Mouse (Mus musculus): ENCODE data around the gene Mast4. TPM values are rescaled to one million over a fixed set of nuclear protein-coding genes. Genes with fewer than 3 reads are reported as not detected.

The Mast4 gene
- polyA plus RNA-seq, 1 experiment from 2014 or later: 18.9 TPM

- Histone ChIP-seq H3K36me3 (ENCODE audit: control insufficient read depth, insufficient read depth, low read length) (no peaks in the 10 kb centered on the region), H3K4me3 (ENCODE audit: low read depth, low read length) (no peak overlapping the region), H3K9ac (ENCODE audit: low read length) (no peak overlapping the region), H3K9me3 (ENCODE audit: control insufficient read depth, low read length) (no peaks in the 10 kb centered on the region), H3K27ac (replicated peaks; ENCODE audit: low read depth, low read length) (no peak overlapping the region), H3K4me1 (ENCODE audit: control insufficient read depth, insufficient read depth, low read length) (no peaks in the 10 kb centered on the region), H3K4me2 (ENCODE audit: low read depth, severe bottlenecking) (no peak overlapping the region), H3K27me3 (ENCODE audit: control insufficient read depth, insufficient read depth, low read length) (no peaks in the 10 kb centered on the region)
- 83% methylated on average over 5 of the region's 5 CpGs for WGBS
- ATAC-seq (ENCODE audit: insufficient number of reproducible peaks, low FRiP score, low TSS enrichment, low read depth): no peak
- no peak for DNase-seq (ENCODE audit: low spot score)
Measured at GRCm38 (mm10) chr13:102973853-102974252, 360.4 kb downstream of the Mast4 start.

GRCm38 (mm10) chr13:102963471-102963870 lies 370.8 kb downstream of the Mast4 start:
- no peaks in the 10 kb centered on the region for H3K27me3 ChIP-seq (ENCODE audit: control insufficient read depth, insufficient read depth, low read length)
- H3K36me3 ChIP-seq (ENCODE audit: control insufficient read depth, insufficient read depth, low read length): no peaks in the 10 kb centered on the region
- H3K27ac ChIP-seq (replicated peaks; ENCODE audit: low read depth, low read length): no peak overlapping the region
- H3K9me3 ChIP-seq (ENCODE audit: control insufficient read depth, low read length): no peaks in the 10 kb centered on the region
- 94% methylated on average over 6 of the region's 6 CpGs for WGBS
- ATAC-seq (ENCODE audit: insufficient number of reproducible peaks, low FRiP score, low TSS enrichment, low read depth): no peak
- H3K4me3 ChIP-seq (ENCODE audit: low read depth, low read length): no peak overlapping the region
- H3K9ac ChIP-seq (ENCODE audit: low read length): no peak overlapping the region
- DNase-seq (ENCODE audit: low spot score): no peak
- H3K4me2 ChIP-seq (ENCODE audit: low read depth, severe bottlenecking): no peak overlapping the region
- H3K4me1 ChIP-seq (ENCODE audit: control insufficient read depth, insufficient read depth, low read length): no peaks in the 10 kb centered on the region

GRCm38 (mm10) chr13:102958273-102959270 lies 375.7 kb downstream of the Mast4 start:
- ATAC-seq (ENCODE audit: insufficient number of reproducible peaks, low FRiP score, low TSS enrichment, low read depth) (no peak), DNase-seq (ENCODE audit: low spot score) (no peak)
- Histone ChIP-seq H3K27ac (replicated peaks; ENCODE audit: low read depth, low read length) (no peak overlapping the region), H3K36me3 (ENCODE audit: control insufficient read depth, insufficient read depth, low read length) (no peaks in the 10 kb centered on the region), H3K4me2 (ENCODE audit: low read depth, severe bottlenecking) (peak overlapping the region; percentile 15), H3K4me1 (ENCODE audit: control insufficient read depth, insufficient read depth, low read length) (no peaks in the 10 kb centered on the region), H3K9me3 (ENCODE audit: control insufficient read depth, low read length) (no peaks in the 10 kb centered on the region), H3K4me3 (ENCODE audit: low read depth, low read length) (no peak overlapping the region), H3K9ac (ENCODE audit: low read length) (no peak overlapping the region), H3K27me3 (ENCODE audit: control insufficient read depth, insufficient read depth, low read length) (no peaks in the 10 kb centered on the region)
- WGBS: 51% methylated on average over 19 of the region's 19 CpGs

- DNase-seq (ENCODE audit: low spot score): peak; percentile 32
- peak overlapping the region; percentile 15 for H3K4me2 ChIP-seq (ENCODE audit: low read depth, severe bottlenecking)
- 7% methylated on average over 15 of the region's 15 CpGs for WGBS
- ATAC-seq (ENCODE audit: insufficient number of reproducible peaks, low FRiP score, low TSS enrichment, low read depth): no peak
- H3K4me3 ChIP-seq (ENCODE audit: low read depth, low read length): no peak overlapping the region
- no peak overlapping the region for H3K9ac ChIP-seq (ENCODE audit: low read length)
- H3K27ac ChIP-seq (replicated peaks; ENCODE audit: low read depth, low read length): no peak overlapping the region
- H3K9me3 ChIP-seq (ENCODE audit: control insufficient read depth, low read length): no peaks in the 10 kb centered on the region
- H3K4me1 ChIP-seq (ENCODE audit: control insufficient read depth, insufficient read depth, low read length): no peaks in the 10 kb centered on the region
- H3K27me3 ChIP-seq (ENCODE audit: control insufficient read depth, insufficient read depth, low read length): no peaks in the 10 kb centered on the region
- H3K36me3 ChIP-seq (ENCODE audit: control insufficient read depth, insufficient read depth, low read length): no peaks in the 10 kb centered on the region
Measured at GRCm38 (mm10) chr13:102957508-102958272, 376.6 kb downstream of the Mast4 start.

- WGBS: 87% methylated on average over 2 of the region's 2 CpGs
- ATAC-seq (ENCODE audit: insufficient number of reproducible peaks, low FRiP score, low TSS enrichment, low read depth) (no peak), DNase-seq (ENCODE audit: low spot score) (no peak)
Measured at GRCm38 (mm10) chr13:102955506-102955905, 378.8 kb downstream of the Mast4 start.

GRCm38 (mm10) chr13:102949756-102950155 lies 384.5 kb downstream of the Mast4 start:
- Histone ChIP-seq H3K9ac (ENCODE audit: low read length) (no peak overlapping the region), H3K27ac (replicated peaks; ENCODE audit: low read depth, low read length) (no peak overlapping the region), H3K36me3 (ENCODE audit: control insufficient read depth, insufficient read depth, low read length) (no peaks in the 10 kb centered on the region), H3K4me2 (ENCODE audit: low read depth, severe bottlenecking) (no peak overlapping the region), H3K4me1 (ENCODE audit: control insufficient read depth, insufficient read depth, low read length) (no peaks in the 10 kb centered on the region), H3K27me3 (ENCODE audit: control insufficient read depth, insufficient read depth, low read length) (no peaks in the 10 kb centered on the region), H3K9me3 (ENCODE audit: control insufficient read depth, low read length) (no peaks in the 10 kb centered on the region), H3K4me3 (ENCODE audit: low read depth, low read length) (no peak overlapping the region)
- ATAC-seq (ENCODE audit: insufficient number of reproducible peaks, low FRiP score, low TSS enrichment, low read depth) (no peak), DNase-seq (ENCODE audit: low spot score) (no peak)
- WGBS: 83% methylated on average over 7 of the region's 7 CpGs

More at GRCm38 (mm10) chr13:102955506-102955905, 378.8 kb downstream of the Mast4 start:
- Histone ChIP-seq H3K27me3 (ENCODE audit: control insufficient read depth, insufficient read depth, low read length) (no peaks in the 10 kb centered on the region), H3K9ac (ENCODE audit: low read length) (no peak overlapping the region), H3K4me3 (ENCODE audit: low read depth, low read length) (no peak overlapping the region), H3K4me1 (ENCODE audit: control insufficient read depth, insufficient read depth, low read length) (no peaks in the 10 kb centered on the region), H3K36me3 (ENCODE audit: control insufficient read depth, insufficient read depth, low read length) (no peaks in the 10 kb centered on the region), H3K27ac (replicated peaks; ENCODE audit: low read depth, low read length) (no peak overlapping the region), H3K9me3 (ENCODE audit: control insufficient read depth, low read length) (no peaks in the 10 kb centered on the region), H3K4me2 (ENCODE audit: low read depth, severe bottlenecking) (no peak overlapping the region)

- Histone ChIP-seq H3K9me3 (ENCODE audit: control insufficient read depth, low read length) (no peaks in the 10 kb centered on the region), H3K27me3 (ENCODE audit: control insufficient read depth, insufficient read depth, low read length) (no peaks in the 10 kb centered on the region), H3K36me3 (ENCODE audit: control insufficient read depth, insufficient read depth, low read length) (no peaks in the 10 kb centered on the region), H3K4me1 (ENCODE audit: control insufficient read depth, insufficient read depth, low read length) (no peaks in the 10 kb centered on the region), H3K9ac (ENCODE audit: low read length) (no peak overlapping the region), H3K27ac (replicated peaks; ENCODE audit: low read depth, low read length) (no peak overlapping the region), H3K4me3 (ENCODE audit: low read depth, low read length) (no peak overlapping the region), H3K4me2 (ENCODE audit: low read depth, severe bottlenecking) (no peak overlapping the region)
- WGBS: 78% methylated on average over 3 of the region's 3 CpGs
- ATAC-seq (ENCODE audit: insufficient number of reproducible peaks, low FRiP score, low TSS enrichment, low read depth): no peak
- no peak for DNase-seq (ENCODE audit: low spot score)
Measured at GRCm38 (mm10) chr13:102948966-102949365, 385.3 kb downstream of the Mast4 start.

- DNase-seq (ENCODE audit: low spot score) (no peak), ATAC-seq (ENCODE audit: insufficient number of reproducible peaks, low FRiP score, low TSS enrichment, low read depth) (no peak)
- Histone ChIP-seq H3K9ac (ENCODE audit: low read length) (no peak overlapping the region), H3K27me3 (ENCODE audit: control insufficient read depth, insufficient read depth, low read length) (no peaks in the 10 kb centered on the region), H3K9me3 (ENCODE audit: control insufficient read depth, low read length) (no peaks in the 10 kb centered on the region), H3K4me1 (ENCODE audit: control insufficient read depth, insufficient read depth, low read length) (no peaks in the 10 kb centered on the region), H3K36me3 (ENCODE audit: control insufficient read depth, insufficient read depth, low read length) (no peaks in the 10 kb centered on the region), H3K4me2 (ENCODE audit: low read depth, severe bottlenecking) (no peak overlapping the region), H3K27ac (replicated peaks; ENCODE audit: low read depth, low read length) (no peak overlapping the region), H3K4me3 (ENCODE audit: low read depth, low read length) (no peak overlapping the region)
- WGBS: 69% methylated on average over 2 of the region's 2 CpGs
Measured at GRCm38 (mm10) chr13:102947546-102947945, 386.8 kb downstream of the Mast4 start.
